Mouse (Mus musculus) E14TG2a.4 (cell line): ENCODE results near the gene Prkce.

Source experiments
- H3K27me3 ChIP-seq: 2 replicates; pipeline ENCODE4 v1.6.1; 2014; ENCODE audit warnings: low read length, control low read depth; ENCODE audit not compliant: insufficient read depth
- H3K36me3 ChIP-seq: 2 replicates; pipeline ENCODE4 v1.6.1; 2014; ENCODE audit warnings: low read length, control low read depth; ENCODE audit not compliant: insufficient read depth
- H3K4me1 ChIP-seq: replicated peaks from 2 replicates; pipeline ENCODE4 v1.6.1; 2014; ENCODE audit warnings: low read depth, low read length, control low read depth
- H3K4me3 ChIP-seq: replicated peaks from 2 replicates; pipeline ENCODE4 v1.5.1; 2014; ENCODE audit warnings: mild to moderate bottlenecking, low read length
- H3K9me3 ChIP-seq: 2 replicates; pipeline ENCODE4 v1.6.1; 2014; ENCODE audit warnings: low read length, control low read depth
- CTCF ChIP-seq: conservative IDR thresholded peaks from 2 replicates; pipeline ENCODE4 v1.5.1; 2014; ENCODE audit warnings: low read length
- NANOG ChIP-seq: IDR thresholded peaks from 2 replicates; pipeline ENCODE4 v1.6.1; 2014; ENCODE audit warnings: borderline replicate concordance, low read length, mixed read lengths
- POU5F1 ChIP-seq: IDR thresholded peaks from 2 replicates; pipeline ENCODE4 v1.6.1; 2014; ENCODE audit warnings: low read length, borderline replicate concordance

The Prkce gene

DNA sequence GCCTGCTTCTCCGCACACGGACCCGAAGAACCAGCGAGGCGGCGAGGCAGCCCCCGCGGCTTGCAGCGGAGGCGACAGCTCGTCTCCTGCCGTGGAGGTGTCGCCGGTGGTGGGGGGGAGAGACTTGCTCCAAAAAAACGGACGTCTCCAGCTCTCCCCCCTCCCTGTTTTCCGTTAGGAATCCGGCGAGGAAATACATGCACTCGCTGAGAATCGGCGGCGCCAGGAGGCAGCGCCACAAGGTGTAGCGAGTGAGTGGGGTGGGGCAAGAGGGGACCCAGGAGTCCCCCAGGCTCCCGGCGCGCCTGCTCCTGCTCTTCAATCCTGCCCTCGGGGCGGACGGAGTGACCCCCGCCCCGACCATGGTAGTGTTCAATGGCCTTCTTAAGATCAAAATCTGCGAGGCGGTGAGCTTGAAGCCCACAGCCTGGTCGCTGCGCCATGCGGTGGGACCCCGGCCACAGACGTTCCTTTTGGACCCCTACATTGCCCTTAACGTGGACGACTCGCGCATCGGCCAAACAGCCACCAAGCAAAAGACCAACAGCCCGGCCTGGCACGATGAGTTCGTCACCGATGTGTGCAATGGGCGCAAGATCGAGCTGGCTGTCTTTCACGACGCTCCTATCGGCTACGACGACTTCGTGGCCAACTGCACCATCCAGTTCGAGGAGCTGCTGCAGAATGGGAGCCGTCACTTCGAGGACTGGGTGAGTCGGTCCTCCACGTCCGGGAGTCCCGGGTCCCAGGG lies 821 bp downstream of the Prkce start:
- H3K4me1 ChIP-seq = peaks cover 17% of the 10 kb centered on the region
- no peaks in the 10 kb centered on the region for H3K36me3 ChIP-seq
- H3K9me3 ChIP-seq = no peaks in the 10 kb centered on the region
- peaks cover 81% of the 10 kb centered on the region for H3K27me3 ChIP-seq
- peak overlapping the region; percentile 84 for H3K4me3 ChIP-seq
- TF ChIP-seq CTCF (no peak), NANOG (no peak), POU5F1 (no peak)

DNA sequence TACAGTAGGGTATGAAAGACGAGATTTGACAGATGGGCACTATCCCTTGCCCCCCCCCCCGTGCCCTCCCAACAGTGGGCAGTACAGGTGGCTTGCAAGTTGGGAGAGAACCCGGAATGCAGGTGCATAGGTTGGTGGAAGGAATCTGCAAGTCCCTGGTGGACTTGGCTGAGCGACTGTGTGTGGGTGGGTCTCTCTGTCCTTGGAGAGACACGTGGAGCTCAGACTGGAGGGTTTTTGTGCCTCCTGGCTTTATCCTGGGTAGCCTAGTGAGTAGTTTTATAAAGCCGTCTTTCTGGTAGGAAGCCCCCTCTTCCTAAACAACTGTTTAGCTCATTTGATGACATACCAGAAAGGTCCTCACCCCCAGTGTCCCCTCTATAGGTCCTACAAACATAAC lies 1.5 kb downstream of the Prkce start:
- Histone ChIP-seq H3K36me3 (no peaks in the 10 kb centered on the region), H3K27me3 (peaks cover 74% of the 10 kb centered on the region), H3K4me3 (peak overlapping the region; percentile 84), H3K4me1 (peaks cover 14% of the 10 kb centered on the region), H3K9me3 (no peaks in the 10 kb centered on the region)
- TF ChIP-seq NANOG (no peak), POU5F1 (no peak), CTCF (no peak)

DNA sequence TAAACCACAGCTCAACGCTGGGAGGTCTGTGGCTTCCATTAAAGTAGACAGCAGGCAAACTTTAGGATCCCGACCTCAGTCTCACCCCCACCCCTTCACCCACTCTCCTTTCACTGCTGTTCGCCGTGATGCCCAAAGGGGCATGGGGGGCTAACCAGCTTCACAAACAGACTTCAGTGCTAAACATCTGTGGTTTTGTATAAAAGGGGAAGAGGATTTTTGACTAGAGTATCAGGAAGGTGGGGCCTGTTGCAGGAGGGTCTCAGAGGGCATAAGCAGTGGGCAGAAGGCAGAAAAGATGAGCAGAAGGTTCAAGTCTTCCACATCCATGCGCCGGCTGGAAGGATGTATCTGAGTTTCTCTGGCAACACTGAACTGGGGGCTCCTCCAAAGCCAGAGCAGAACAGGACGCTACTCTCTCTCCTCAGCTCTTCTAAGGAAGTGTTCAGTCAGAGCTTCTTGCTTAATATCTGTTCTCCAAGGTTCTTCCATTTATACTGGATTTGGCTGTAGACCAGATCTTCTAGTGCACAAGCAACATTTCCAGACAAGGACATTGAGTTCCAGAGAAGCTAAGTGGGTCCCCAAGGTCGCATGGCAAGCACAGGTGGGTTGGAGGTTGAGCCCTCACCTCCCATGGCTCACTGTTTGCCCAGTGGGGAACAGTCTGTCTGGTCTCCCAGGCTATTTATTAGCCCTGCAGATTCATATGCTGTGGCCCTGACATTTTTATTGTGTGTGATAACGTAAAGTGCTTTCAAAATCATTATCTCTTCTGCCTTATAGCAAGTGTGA lies 2.8 kb downstream of the Prkce start:
- Histone ChIP-seq H3K4me3 (no peak overlapping the region), H3K4me1 (peaks cover 14% of the 10 kb centered on the region), H3K27me3 (peaks cover 62% of the 10 kb centered on the region), H3K9me3 (no peaks in the 10 kb centered on the region), H3K36me3 (no peaks in the 10 kb centered on the region)
- no peak for TF ChIP-seq NANOG
- no peak for TF ChIP-seq CTCF
- no peak for TF ChIP-seq POU5F1

DNA sequence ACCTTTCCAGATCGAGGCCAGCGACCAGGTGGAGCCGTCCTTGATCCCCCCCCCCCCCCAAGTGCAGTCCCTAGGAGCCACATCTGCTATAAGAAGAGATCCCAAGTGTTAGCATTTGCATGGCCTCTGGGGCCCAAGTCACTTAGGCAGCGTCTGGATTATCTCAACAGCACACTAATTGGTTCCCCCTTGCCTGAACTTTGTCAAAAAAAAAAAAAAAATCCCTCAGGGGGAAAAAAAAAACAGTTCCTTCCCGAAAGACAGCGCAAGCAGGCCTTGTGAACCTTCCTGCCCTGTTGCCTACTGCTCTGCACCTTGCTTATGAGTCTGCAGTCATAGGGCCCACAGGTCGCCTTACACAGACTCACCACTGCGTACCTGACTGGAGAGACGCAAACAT lies 7.9 kb downstream of the Prkce start:
- peaks cover 18% of the 10 kb centered on the region for H3K4me1 ChIP-seq
- H3K27me3 ChIP-seq = peaks cover 17% of the 10 kb centered on the region
- no peak overlapping the region for H3K4me3 ChIP-seq
- no peaks in the 10 kb centered on the region for H3K36me3 ChIP-seq
- H3K9me3 ChIP-seq = no peaks in the 10 kb centered on the region
- no peak for TF ChIP-seq CTCF
- no peak for TF ChIP-seq NANOG
- TF ChIP-seq POU5F1 = no peak

DNA sequence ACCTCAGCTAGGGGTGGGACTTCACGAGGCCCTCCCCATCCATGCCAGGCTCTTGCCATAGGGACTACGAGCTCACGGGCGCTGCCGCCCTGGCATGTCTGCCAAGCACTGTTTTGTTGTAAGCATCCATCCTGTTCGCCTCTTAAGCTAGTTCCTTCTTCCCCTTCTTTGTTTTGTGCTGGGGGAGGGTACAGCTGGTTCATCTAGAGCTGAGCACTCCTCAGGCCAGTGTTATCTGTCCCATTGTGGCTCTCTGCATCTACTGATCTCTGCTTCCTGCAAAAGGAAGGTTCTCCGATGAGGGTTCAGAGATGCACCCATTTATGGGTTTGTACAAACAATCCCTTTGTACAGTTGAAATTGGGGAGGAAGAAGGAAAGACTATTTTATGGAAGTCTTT lies 9.1 kb downstream of the Prkce start:
- Histone ChIP-seq H3K27me3 (peaks cover 7% of the 10 kb centered on the region), H3K4me3 (no peak overlapping the region), H3K9me3 (no peaks in the 10 kb centered on the region), H3K36me3 (no peaks in the 10 kb centered on the region), H3K4me1 (peaks cover 18% of the 10 kb centered on the region)
- TF ChIP-seq NANOG (no peak), POU5F1 (no peak), CTCF (no peak)

DNA sequence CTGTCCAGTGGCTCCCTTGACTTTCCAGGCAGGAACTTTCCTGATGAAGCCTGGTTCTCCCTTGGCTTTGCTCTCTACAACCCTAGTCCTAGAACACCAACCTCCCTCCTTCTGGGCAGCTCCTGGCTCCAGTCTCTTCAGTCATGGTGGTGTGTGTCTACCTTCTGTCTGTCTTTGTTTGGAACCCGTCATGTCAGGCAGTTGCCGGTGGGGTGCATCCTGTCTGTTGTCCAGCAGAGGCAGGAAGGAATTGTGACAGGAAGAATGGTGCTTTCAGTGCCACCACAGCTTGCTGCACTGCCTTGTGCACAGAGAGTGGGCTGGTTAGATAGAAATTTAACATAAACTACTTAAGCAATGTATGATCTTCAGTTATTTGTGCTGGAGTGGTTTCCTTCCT lies 16.2 kb downstream of the Prkce start:
- Histone ChIP-seq H3K27me3 (no peaks in the 10 kb centered on the region), H3K9me3 (no peaks in the 10 kb centered on the region), H3K36me3 (no peaks in the 10 kb centered on the region), H3K4me3 (no peak overlapping the region), H3K4me1 (no peaks in the 10 kb centered on the region)
- TF ChIP-seq CTCF (no peak), NANOG (no peak), POU5F1 (no peak)

DNA sequence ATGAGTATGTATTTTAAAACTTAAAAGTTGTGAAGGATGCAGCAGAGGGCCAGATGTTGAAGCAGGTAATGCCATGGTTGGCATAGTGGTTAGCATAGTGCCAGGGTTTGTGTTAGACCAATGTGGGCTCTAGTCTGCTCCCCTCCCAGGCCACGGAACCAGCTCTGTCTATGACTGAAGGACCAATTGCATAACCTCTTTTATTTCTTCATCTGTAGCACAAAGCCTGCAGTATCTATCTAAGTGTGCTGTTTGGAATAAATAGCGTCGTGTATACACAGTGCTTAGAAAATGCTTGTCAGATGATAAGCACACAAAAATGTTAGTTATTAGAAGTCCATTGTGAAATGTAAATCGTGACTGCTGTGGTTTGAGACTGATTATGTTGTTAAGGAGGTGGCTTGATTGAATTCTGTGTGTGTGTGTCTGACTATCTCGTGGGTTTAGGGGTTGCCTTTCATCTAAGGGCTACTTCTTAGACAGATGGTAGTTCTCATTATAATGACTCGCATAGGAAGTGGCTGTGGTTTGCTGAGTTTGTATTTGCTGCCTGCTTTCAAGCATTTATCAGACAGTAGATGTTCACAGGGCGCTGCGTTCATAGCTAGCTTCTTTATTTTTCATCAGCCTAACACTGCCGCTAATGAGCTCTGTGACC lies 17.1 kb downstream of the Prkce start:
- H3K9me3 ChIP-seq = no peaks in the 10 kb centered on the region
- no peaks in the 10 kb centered on the region for H3K27me3 ChIP-seq
- H3K4me1 ChIP-seq = no peaks in the 10 kb centered on the region
- H3K4me3 ChIP-seq = no peak overlapping the region
- TF ChIP-seq POU5F1 (no peak), CTCF (no peak), NANOG (no peak)
- H3K36me3 ChIP-seq = no peaks in the 10 kb centered on the region

DNA sequence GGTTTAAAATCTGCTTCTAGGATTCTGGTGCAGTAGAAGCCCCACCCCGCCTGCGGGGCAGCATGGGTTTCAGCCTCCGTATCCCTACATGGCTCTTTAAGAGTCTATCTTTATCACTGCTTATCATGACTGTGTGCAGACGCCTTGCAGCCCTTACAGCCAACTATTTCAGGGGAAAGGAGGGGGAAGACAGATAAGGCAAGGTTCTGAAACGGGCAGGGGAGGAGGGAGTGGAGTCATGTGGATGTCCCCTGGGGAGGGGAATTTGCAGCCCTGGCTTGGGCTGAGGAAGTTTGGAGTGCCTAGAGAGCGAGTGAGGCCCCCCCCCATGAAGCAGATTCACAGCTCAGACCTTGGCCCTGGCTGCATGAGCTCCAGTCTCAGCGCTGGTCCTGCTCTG lies 18.0 kb downstream of the Prkce start:
- no peaks in the 10 kb centered on the region for H3K4me1 ChIP-seq
- no peaks in the 10 kb centered on the region for H3K36me3 ChIP-seq
- H3K4me3 ChIP-seq = no peak overlapping the region
- H3K9me3 ChIP-seq = no peaks in the 10 kb centered on the region
- H3K27me3 ChIP-seq = no peaks in the 10 kb centered on the region
- TF ChIP-seq POU5F1 = no peak
- TF ChIP-seq CTCF = no peak
- no peak for TF ChIP-seq NANOG
